Mouse (Mus musculus) forebrain, embryonic 11.5 days (tissue): ENCODE results near the gene Tmem274. TPM values are rescaled to one million over a fixed set of nuclear protein-coding genes. Genes with fewer than 3 reads are reported as not detected.
"Not testable (repeated sequence)": the region's sequence is repeated elsewhere in the genome, so short reads cannot be mapped to it uniquely, and the experiment has no call there.

Experiments used
- ATAC-seq: fragments of 200-750 bp; cut with Nextera tagmentation; replicated peaks from 2 replicates; pipeline ENCODE4 v1.8.0; 2017; ENCODE audit warnings: moderate TSS enrichment; ENCODE audit not compliant: low FRiP score
- DNase-seq: peaks from one replicate; pipeline ENCODE4 v3.0.0-alpha.2; 2017; ENCODE audit warnings: low spot score
- H3K27ac ChIP-seq: fragments of 300-500 bp; sonication (generic); 2 replicates; pipeline ENCODE4 v1.5.1; 2014; ENCODE audit warnings: low read depth, low read length
- H3K27me3 ChIP-seq: fragments of 300-500 bp; sonication (generic); 2 replicates; pipeline ENCODE4 v1.6.1; 2014; ENCODE audit warnings: mild to moderate bottlenecking, low read length, mixed read lengths; ENCODE audit not compliant: control insufficient read depth, insufficient read depth
- H3K36me3 ChIP-seq: fragments of 300-500 bp; sonication (generic); 2 replicates; pipeline ENCODE4 v1.6.1; 2014; ENCODE audit warnings: mild to moderate bottlenecking, low read length, moderate library complexity, mixed read lengths; ENCODE audit not compliant: control insufficient read depth, insufficient read depth
- H3K4me1 ChIP-seq: fragments of 300-500 bp; sonication (generic); replicated peaks from 2 replicates; pipeline ENCODE4 v1.6.1; 2014; ENCODE audit warnings: low read length, mixed read lengths; ENCODE audit not compliant: control insufficient read depth, insufficient read depth
- H3K4me2 ChIP-seq: fragments of 300-500 bp; sonication (generic); 2 replicates; pipeline ENCODE4 v1.6.1; 2014; ENCODE audit warnings: low read depth, mild to moderate bottlenecking, low read length, moderate library complexity, mixed read lengths; ENCODE audit not compliant: severe bottlenecking
- H3K4me3 ChIP-seq: fragments of 300-500 bp; sonication (generic); 2 replicates; pipeline ENCODE4 v1.5.1; 2014; ENCODE audit warnings: low read depth, low read length
- H3K9ac ChIP-seq: fragments of 300-500 bp; sonication (generic); 2 replicates; pipeline ENCODE4 v1.6.1; 2014; ENCODE audit warnings: low read length
- H3K9me3 ChIP-seq: fragments of 300-500 bp; sonication (generic); 2 replicates; pipeline ENCODE4 v1.6.1; 2016; ENCODE audit warnings: low read length, mixed read lengths; ENCODE audit not compliant: control insufficient read depth
- WGBS: fragments of 180-500 bp; shearing (Covaris S2); extraction: QIAGEN DNeasy Blood & Tissue Kit; methylation state at CpG from one replicate; pipeline ENCODE4 v1.1.7; 2014; 5-methylcytosine and 5-hydroxymethylcytosine counted together
- polyA plus RNA-seq: library from polyadenylated mRNA; unstranded; fragments of >200 nt; fragmentation: Nextera tagmentation; extraction: Ambion mirVana; gene quantifications from 2 replicates; pipeline ENCODE4 v1.2.1, GENCODE M21; 2014

Gene Tmem274
- polyA plus RNA-seq: 0.99 TPM in 1 of 2 replicates, not detected in the other

DNA sequence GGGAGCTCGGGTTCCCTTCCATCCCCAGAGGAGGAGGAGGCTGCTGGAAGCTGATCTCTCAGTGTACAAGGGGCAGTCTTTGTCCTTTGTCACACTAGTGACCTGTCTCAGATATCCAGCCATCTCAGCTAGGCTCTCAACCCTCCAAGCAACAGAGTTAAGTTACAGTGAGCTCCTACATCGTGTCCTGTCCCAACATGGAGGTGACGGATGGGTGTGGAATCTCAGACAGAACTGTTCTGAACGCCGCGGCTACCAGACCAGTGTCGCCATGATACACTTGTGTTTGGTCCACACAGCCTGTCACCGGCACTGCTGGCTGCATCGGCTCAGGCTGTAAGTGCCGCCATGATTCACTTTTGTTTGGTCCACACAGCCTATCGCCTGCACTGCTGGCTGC is at the start of gene Tmem274:
TSS of gene Tmem274 (plus strand) at position 301 of the 400 bp plus-strand sequence.
- Histone ChIP-seq H3K27ac (no peak within 1 kb of the TSS), H3K4me2 (no peak within 1 kb of the TSS), H3K36me3 (peaks cover 6% of the 10 kb centered on the region), H3K9me3 (no peaks in the 10 kb centered on the region), H3K4me3 (no peak within 1 kb of the TSS), H3K4me1 (no peaks in the 10 kb centered on the region), H3K9ac (no peak within 1 kb of the TSS), H3K27me3 (no peaks in the 10 kb centered on the region)
- 84% methylated on average over 11 of the region's 11 CpGs for WGBS
- no peak for ATAC-seq
- DNase-seq: no peak

DNA sequence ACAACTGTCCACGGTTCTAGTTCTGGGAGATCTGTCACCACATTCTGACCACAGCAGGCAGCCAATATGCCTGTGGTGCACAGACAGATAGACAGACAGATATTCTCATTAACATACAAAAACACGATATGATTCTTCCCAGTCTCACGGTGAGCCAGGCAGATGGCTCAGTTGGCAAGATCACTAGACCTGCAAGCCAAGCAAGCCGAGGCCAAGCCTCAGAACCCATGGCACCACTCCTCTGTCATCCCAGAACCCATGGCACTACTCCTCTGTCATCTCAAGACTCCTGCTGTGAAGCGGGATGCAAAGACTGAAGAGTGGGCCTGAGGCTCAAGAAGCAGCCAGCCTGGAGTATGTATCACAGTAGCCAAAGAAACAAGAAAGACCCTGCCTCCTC is 47.6 kb upstream of the Tmem274 start:
- ATAC-seq (no peak), DNase-seq (no peak)
- WGBS: 90% methylated on average over 5 of the region's 5 CpGs
- Histone ChIP-seq H3K4me3 (no peak overlapping the region), H3K4me1 (no peaks in the 10 kb centered on the region), H3K9me3 (no peaks in the 10 kb centered on the region), H3K27me3 (no peaks in the 10 kb centered on the region), H3K4me2 (no peak overlapping the region), H3K27ac (no peak overlapping the region), H3K36me3 (no peaks in the 10 kb centered on the region), H3K9ac (no peak overlapping the region)

DNA sequence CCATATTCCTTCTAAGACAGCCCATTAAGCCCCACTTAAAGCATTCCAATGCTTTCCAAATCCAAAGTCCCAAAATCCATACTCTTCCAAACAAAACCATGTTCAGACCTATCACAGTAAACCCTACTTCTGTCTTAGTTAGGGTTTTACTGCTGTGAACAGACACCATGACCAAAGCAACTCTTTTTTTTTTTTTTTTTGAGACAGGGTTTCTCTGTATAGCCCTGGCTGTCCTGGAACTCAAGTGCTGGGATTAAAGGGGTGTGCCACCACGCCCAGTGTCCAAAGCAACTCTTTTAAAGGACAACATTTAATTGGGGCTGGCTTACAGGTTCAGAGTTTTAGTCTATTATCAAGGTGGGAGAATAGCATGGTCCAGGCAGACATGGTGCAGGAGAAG is 45.3 kb upstream of the Tmem274 start:
- H3K9me3 ChIP-seq, H3K36me3 ChIP-seq, H3K27me3 ChIP-seq, ATAC-seq, H3K4me1 ChIP-seq, H3K4me3 ChIP-seq, DNase-seq, H3K9ac ChIP-seq, H3K27ac ChIP-seq, H3K4me2 ChIP-seq: not testable (repeated sequence)
- 67% methylated on average over 1 of the region's 1 CpGs for WGBS

DNA sequence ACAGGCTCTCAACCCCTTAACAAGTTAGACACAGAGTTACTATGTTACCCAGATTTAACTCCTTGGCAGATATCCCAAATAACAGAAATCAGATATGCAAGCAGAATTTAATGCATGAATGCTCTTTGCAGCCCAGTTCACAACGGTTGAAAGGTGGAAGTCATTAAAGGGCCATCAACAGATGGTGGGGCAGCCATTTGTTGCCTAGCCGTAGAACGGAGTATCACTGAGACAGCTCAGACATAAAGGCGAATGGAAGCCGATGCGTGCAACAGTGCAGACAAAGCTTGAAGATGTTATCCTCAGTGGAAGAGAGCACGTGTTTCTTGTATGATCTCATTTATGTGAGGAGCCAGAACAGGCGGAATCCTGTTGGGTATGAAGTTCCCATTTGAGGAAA is 36.6 kb upstream of the Tmem274 start:
- H3K4me3 ChIP-seq: no peak overlapping the region
- no peak overlapping the region for H3K4me2 ChIP-seq
- H3K9me3 ChIP-seq: no peaks in the 10 kb centered on the region
- WGBS: 78% methylated on average over 8 of the region's 8 CpGs
- peaks cover 2% of the 10 kb centered on the region; the same call in 1 of the 2 replicates for H3K4me1 ChIP-seq
- no peaks in the 10 kb centered on the region for H3K36me3 ChIP-seq
- DNase-seq (no peak), ATAC-seq (no peak)
- H3K27me3 ChIP-seq: peaks cover 2% of the 10 kb centered on the region; the same call in 1 of the 2 replicates
- no peak overlapping the region for H3K9ac ChIP-seq
- no peak overlapping the region for H3K27ac ChIP-seq

DNA sequence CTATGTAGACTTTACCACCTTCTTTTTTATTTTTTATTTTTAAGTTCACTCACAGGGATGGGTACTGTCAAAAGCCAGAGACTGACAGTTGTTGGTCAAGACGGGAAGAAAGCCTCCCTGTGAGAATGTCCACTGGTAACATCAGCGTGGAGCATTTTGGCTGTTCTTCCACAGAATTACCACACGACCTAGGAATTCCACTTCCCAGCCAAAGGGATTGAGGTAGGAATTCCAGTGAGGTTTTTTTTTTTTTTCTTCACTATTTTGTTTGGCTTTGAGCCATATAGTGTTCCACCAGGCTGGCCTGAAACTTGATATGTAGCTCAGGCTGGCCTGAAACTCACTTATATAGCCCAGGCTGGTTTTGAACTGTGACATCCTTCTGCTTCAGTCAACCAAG is 34.7 kb upstream of the Tmem274 start:
- Histone ChIP-seq H3K9ac (no peak overlapping the region), H3K9me3 (no peaks in the 10 kb centered on the region), H3K27me3 (peaks cover 2% of the 10 kb centered on the region; the same call in 1 of the 2 replicates), H3K4me2 (no peak overlapping the region), H3K4me1 (peaks cover 4% of the 10 kb centered on the region; the same call in 1 of the 2 replicates), H3K36me3 (no peaks in the 10 kb centered on the region), H3K27ac (no peak overlapping the region), H3K4me3 (no peak overlapping the region)
- ATAC-seq (no peak), DNase-seq (no peak)
- 68% methylated on average over 3 of the region's 3 CpGs for WGBS

DNA sequence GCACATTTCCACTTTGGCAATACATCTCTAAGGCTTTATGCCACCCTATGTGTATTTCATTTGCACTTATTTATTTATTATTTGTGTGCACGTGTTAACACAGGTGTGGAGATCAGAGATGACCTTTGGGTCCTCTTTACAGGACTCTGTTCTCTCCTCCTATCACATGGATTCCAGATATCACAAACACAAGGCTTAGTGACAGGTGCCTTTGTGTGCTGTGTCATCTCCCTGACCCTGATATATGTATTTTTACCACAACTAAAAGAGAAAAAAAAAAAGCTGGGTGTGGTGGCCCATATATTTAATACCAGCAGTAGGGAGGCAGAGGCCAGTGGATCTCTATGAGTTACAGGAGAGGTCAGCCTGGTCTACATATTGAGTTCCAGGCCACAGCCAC is 32.7 kb upstream of the Tmem274 start:
- peak overlapping the region; percentile 70 for H3K9ac ChIP-seq
- ATAC-seq (no peak), DNase-seq (no peak)
- no peak overlapping the region for H3K4me3 ChIP-seq
- peaks cover 2% of the 10 kb centered on the region; the same call in 1 of the 2 replicates for H3K27me3 ChIP-seq
- H3K9me3 ChIP-seq: no peaks in the 10 kb centered on the region
- 76% methylated on average over 1 of the region's 1 CpGs for WGBS
- peaks cover 4% of the 10 kb centered on the region; the same call in 1 of the 2 replicates for H3K4me1 ChIP-seq
- peak overlapping the region; percentile 60; the same call in 1 of the 2 replicates for H3K4me2 ChIP-seq
- no peaks in the 10 kb centered on the region for H3K36me3 ChIP-seq
- H3K27ac ChIP-seq: no peak overlapping the region

DNA sequence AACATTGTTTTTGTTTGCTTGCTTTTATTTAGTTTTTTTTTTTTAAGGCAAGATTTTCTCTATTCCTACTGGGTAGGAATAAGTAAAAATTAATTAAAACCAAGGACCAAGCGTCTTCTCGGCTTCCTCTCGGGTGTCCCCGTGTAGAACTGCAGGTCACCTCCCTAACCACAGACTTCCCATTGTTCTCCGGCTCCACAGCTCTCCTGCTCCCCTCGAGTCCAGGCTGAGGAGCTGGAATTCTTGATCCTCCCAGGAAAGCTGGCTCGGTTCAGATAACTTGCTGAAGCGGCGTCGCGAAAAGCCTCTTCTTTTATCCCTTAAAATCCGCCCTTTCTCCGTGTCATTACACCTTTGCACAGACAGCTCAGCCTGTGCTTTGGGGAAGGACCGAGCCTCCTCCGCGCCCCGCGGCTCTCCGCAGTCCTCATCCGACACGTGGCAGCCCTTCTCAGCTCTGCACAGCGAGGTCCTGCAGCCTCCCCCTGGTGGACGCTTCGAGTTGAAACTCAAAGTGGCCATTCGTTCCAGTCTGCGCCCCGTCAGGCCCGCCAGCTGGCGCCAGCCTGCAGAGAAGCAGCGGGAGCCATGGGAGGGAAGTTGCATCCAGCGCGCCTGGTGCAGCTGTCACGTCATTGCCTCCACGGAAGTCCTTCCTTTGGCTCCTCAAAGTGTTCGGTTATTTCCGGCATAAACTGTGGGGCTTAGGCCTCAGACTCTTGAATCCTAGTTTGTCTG is 32.0 kb upstream of the Tmem274 start:
- H3K9ac ChIP-seq: peak overlapping the region; percentile 70
- ATAC-seq: peak; percentile 94
- peak overlapping the region; percentile 60 for H3K4me2 ChIP-seq
- under 1% methylated on average over 36 of the region's 36 CpGs for WGBS
- DNase-seq: peak; percentile 96
- H3K27me3 ChIP-seq: peaks cover 2% of the 10 kb centered on the region; the same call in 1 of the 2 replicates
- peak overlapping the region; percentile 24 for H3K4me3 ChIP-seq
- H3K27ac ChIP-seq: peak overlapping the region; percentile 85
- no peaks in the 10 kb centered on the region for H3K9me3 ChIP-seq
- H3K36me3 ChIP-seq: no peaks in the 10 kb centered on the region
- peaks cover 4% of the 10 kb centered on the region; the same call in 1 of the 2 replicates for H3K4me1 ChIP-seq

DNA sequence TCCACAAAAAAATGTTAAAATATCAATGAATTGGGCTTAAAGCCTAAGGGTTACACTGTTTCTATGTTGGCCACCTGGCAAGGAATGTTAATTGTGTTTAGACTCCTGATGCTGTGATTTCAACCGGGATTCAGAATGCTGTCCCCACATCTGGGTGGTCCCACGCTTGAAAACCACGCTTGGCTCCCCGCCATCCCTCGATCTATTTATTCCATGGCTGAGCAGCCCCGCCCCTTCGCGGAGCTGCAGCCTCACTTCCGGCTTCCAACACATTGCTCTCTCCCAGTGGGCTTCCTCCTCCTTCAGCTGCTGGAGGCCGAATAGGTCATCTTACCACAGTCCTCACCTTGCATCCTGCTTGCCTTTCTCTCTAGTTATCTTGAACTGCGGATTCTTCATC is 31.3 kb upstream of the Tmem274 start:
- WGBS: 2% methylated on average over 11 of the region's 11 CpGs
- DNase-seq: peak; percentile 88
- Histone ChIP-seq H3K4me3 (no peak overlapping the region; the same call in 1 of the 2 replicates), H3K4me1 (peaks cover 4% of the 10 kb centered on the region; the same call in 1 of the 2 replicates), H3K4me2 (peak overlapping the region; percentile 60; the same call in 1 of the 2 replicates), H3K9ac (peak overlapping the region; percentile 70), H3K9me3 (no peaks in the 10 kb centered on the region), H3K27me3 (no peaks in the 10 kb centered on the region), H3K36me3 (no peaks in the 10 kb centered on the region), H3K27ac (peak overlapping the region; percentile 85)
- ATAC-seq: peak; percentile 72
